Mouse (Mus musculus) lung, postnatal 36 days (tissue): ENCODE measurements around the gene Large2.

Experiments
- DNase-seq: peaks from one replicate; pipeline ENCODE4 v3.0.0; 2022; ENCODE audit warnings: mixed read lengths

The Large2 gene

GRCm38 (mm10) chr2:92371971-92372690 lies 2.5 kb downstream of the Large2 start:
- DNase-seq: no peak

- peak; percentile 88 for DNase-seq
Observed at GRCm38 (mm10) chr2:92370821-92371805, 3.6 kb downstream of the Large2 start.

GRCm38 (mm10) chr2:92370375-92370774 lies 4.3 kb downstream of the Large2 start:
- DNase-seq: no peak

GRCm38 (mm10) chr2:92367383-92368029 lies 7.2 kb downstream of the Large2 start:
- no peak for DNase-seq

GRCm38 (mm10) chr2:92365568-92365967 lies 9.1 kb downstream of the Large2 start:
- no peak for DNase-seq

GRCm38 (mm10) chr2:92364086-92364485 lies 10.6 kb downstream of the Large2 start:
- DNase-seq: no peak

- DNase-seq: no peak
Observed at GRCm38 (mm10) chr2:92362571-92363228, 12.0 kb downstream of the Large2 start.

GRCm38 (mm10) chr2:92361795-92362194 lies 12.9 kb downstream of the Large2 start:
- DNase-seq: no peak

- DNase-seq: no peak
Observed at GRCm38 (mm10) chr2:92360893-92361292, 13.8 kb downstream of the Large2 start.

GRCm38 (mm10) chr2:92360186-92360823 lies 14.4 kb downstream of the Large2 start:
- no peak for DNase-seq

- peak; percentile 81 for DNase-seq
Observed at GRCm38 (mm10) chr2:92359301-92359700, 15.4 kb downstream of the Large2 start.

- DNase-seq: peak; percentile 47
Observed at GRCm38 (mm10) chr2:92354224-92354623, 20.4 kb downstream of the Large2 start.

- no peak for DNase-seq
Observed at GRCm38 (mm10) chr2:92353402-92353801, 21.3 kb downstream of the Large2 start.

GRCm38 (mm10) chr2:92350686-92351085 lies 24.0 kb downstream of the Large2 start:
- no peak for DNase-seq

GRCm38 (mm10) chr2:92349589-92350425 lies 24.9 kb downstream of the Large2 start:
- DNase-seq: no peak

GRCm38 (mm10) chr2:92347191-92347590 lies 27.5 kb downstream of the Large2 start:
- no peak for DNase-seq

GRCm38 (mm10) chr2:92342418-92342817 lies 32.3 kb downstream of the Large2 start:
- no peak for DNase-seq

- no peak for DNase-seq
Observed at GRCm38 (mm10) chr2:92331871-92332270, 42.8 kb downstream of the Large2 start.

- DNase-seq: peak; percentile 18
Observed at GRCm38 (mm10) chr2:92331410-92331809, 43.3 kb downstream of the Large2 start.

- peak; percentile 54 for DNase-seq
Observed at GRCm38 (mm10) chr2:92330840-92331239, 43.8 kb downstream of the Large2 start.

- DNase-seq: no peak
Observed at GRCm38 (mm10) chr2:92328206-92328605, 46.5 kb downstream of the Large2 start.
